Mouse (Mus musculus) lung, postnatal 25 days (tissue): ENCODE measurements around the gene Lrrn4cl.
"Not testable (repeated sequence)": the region's sequence is repeated elsewhere in the genome, so short reads cannot be mapped to it uniquely, and the experiment has no call there.

ENCODE experiments used
- DNase-seq: peaks from one replicate; pipeline ENCODE4 v3.0.0; 2022; ENCODE audit warnings: low spot score

The Lrrn4cl gene

DNA sequence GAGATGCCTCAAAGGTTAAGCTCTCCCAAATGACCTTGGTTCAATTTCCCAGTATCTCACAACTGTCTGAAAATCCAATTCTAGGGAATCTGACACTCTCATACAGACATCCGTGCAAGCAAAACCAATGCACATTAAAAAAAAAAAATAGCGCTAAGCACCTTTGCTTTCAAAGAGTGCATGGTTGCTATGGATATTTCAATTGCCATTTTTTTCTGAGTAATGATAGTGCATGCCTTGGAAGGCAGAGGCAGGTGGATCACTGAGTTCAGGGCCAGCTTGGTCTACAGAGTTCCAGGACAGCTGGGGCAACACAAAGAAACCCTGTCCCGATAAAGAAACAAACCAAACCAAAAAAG lies 30.4 kb downstream of the Lrrn4cl start:
- DNase-seq = no peak

DNA sequence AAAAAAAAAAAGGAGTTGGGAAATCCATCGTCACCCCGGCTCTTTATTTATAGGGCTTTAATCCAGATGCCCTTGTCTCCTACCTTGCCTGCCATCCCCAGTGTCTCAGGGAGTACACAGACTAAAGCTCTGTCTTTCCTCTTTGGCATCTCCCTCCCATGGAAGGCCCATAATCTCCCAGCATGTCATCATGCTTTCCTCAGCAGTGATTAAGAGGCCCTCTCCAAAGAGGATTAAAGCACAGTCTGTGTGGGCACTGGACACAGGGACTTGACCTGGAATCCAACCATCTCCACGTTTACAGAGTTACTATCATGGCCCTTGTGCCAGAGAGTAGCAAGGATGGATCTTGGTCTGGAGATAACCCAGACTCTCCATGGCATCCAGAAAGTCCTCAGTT lies 33.0 kb downstream of the Lrrn4cl start, which contains the start of the genes Lbhd1 and Gm49403:
Lbhd1 (plus strand) TSS at position 117 of the 400 bp plus-strand sequence.
Gm49403 (plus strand) TSS at position 315 of the 400 bp plus-strand sequence.
- DNase-seq = no peak

DNA sequence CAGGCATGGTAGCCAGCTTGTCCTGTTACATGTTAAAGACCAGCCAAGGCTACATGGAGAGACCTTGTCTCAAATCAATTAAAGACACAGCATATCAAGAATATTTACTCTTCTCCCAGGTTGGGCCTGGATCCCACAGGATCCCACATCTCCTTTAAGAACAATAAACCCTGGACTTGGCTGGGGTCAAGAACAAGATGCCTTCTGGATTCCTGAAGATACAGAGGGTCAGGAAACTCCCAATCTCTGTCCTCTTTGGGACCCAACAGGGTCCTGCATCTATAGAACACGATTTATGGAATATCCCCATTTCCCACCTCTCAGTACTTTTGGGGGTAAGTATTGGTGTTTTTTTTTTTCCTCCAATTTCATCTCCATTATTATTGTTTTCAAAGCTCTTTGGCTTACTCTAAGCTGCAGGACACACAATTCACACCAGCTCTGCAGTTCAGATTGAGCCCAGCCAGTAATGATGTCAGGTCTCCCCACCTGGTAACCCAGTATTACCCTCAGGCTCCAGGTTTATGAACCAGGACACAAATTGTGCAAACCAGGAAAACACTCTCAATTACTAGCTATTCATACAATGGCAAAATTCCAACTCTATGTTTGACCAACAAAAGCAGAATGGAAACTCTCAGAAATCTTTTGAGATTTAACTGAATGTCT lies 36.5 kb downstream of the Lrrn4cl start:
- DNase-seq = no peak

DNA sequence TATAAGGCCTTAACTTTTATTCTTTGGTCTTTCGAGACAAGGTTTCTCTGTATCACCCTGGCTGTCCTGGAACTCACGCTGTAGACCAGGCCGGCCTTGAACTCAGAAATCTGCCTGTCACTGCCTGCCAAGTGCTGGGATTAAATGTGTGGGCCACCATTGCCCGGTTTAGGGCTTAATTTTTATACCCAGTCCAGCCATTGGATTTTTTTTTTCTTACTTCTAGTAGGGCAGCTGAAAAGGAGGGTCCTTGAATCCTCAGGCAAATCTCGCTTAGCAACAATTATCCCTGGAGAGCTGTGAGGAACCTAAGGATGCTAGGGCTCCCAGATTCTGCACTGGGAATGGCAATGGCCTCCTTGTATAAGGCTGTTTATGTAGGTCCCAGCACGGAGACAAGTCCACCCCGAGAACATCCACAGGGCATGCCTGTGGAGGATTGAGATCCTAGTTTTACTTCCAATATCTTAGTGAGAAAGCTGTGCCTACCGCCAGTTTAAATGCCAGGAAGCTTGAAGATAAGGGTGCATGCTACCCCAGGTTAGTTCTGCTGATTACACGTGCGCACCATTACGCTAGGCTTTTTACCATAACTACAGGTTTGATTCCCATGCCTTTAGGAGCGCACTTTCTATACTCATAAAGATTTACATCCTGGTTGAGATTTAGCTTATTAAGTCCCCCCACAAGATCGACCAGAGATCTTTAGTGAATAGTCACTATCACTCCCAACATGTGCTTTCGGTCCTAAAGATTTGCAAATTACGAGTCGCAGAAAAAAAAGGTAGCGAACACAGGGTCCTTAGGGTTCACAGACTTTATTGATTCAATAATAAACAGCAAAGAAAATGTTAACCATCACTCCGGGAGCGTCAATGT lies 37.3 kb downstream of the Lrrn4cl start:
- DNase-seq = no peak

DNA sequence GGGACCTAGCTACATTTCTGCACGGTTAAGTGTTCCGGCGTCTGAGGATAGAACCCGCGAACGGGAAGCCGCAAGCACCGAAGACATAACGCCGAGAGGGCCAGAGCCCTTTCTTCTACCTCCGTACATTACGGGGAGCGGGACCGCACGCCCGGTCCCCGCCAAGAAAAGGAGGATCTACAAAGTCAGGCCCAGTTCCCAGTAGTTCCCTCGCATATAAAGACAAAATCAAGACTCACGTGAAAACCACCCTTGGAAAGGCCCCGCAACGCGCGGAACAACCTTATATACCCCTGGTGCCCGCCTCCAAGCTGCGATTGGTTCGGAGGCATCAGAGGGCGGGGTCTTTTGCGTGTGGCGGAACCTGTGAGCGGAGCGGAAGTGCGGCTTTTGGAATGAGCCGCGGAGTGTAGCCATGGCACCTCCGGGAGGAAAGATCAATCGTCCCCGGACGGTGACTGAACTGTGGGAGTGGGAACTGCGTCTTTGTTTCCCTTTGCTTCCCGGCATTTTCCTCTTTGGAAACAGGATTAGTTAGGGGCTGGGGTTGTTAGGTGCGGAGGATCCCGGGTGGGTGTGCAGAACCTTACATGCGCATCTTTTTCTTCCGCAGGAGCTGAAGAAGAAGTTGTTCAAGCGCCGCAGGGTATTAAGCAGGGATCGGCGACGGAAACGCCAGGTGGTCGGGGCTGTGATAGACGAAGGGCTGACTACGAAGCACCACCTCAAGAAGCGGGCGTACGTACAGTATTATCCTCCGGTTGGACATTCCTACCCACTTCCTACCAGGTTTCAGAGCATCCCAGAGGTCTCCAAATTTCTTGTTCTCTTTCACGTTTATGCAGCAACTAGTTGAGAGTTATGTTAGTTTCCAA lies 38.2 kb downstream of the Lrrn4cl start, which contains the start of the genes 1810009A15Rik and Gm49416:
1810009A15Rik (plus strand) TSS at position 343 of the 875 bp plus-strand sequence.
Gm49416 (plus strand) TSS at position 416 of the 875 bp plus-strand sequence.
- peak; percentile 96 for DNase-seq

DNA sequence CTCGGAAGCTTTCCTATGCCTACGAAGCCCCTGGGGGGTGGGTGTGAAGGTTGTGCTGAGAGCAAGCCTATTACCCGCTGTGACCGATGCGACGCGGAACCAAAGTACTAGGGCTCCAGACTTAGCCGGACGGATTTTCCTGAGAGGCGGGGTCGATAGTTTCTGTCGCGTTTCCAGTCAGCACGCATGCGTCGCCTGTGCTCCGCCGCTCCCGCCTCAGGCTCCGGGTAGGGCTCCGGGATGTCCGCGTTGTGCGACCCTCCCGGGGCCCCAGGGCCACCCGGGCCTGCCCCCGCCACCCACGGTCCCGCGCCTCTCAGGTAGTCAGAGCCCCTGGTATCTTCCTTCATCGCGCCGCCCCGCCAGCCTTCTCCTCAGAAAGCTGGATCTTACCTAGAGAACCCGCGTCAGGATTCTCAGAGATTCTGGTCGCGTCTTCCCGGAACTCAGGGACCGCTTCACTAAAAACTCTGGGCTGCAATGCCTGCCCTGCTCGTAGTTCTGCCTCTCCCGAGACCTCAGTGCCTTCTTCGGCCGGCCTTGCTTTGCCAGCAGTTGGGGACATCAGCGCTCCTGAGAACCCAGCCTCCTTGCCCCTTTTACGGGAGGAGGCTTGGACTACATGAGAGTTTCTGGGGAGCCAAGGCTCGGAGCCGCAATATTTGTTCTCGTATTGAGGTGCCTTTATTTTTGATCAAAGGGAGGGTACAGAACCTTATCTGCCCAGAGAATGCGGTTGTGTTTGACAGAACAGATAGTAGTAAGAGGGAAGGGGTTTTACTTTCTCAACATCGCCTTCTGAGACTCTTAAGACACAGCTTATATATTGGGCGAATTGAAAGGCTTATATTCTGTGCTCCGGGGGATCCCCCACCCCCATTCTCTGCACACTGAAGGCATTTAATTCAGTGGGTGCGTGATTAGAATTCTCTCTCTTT lies 42.5 kb downstream of the Lrrn4cl start, which contains the start of gene Ints5:
Ints5 (plus strand) TSS at position 177 of the 938 bp plus-strand sequence.
- peak; percentile 88 for DNase-seq

DNA sequence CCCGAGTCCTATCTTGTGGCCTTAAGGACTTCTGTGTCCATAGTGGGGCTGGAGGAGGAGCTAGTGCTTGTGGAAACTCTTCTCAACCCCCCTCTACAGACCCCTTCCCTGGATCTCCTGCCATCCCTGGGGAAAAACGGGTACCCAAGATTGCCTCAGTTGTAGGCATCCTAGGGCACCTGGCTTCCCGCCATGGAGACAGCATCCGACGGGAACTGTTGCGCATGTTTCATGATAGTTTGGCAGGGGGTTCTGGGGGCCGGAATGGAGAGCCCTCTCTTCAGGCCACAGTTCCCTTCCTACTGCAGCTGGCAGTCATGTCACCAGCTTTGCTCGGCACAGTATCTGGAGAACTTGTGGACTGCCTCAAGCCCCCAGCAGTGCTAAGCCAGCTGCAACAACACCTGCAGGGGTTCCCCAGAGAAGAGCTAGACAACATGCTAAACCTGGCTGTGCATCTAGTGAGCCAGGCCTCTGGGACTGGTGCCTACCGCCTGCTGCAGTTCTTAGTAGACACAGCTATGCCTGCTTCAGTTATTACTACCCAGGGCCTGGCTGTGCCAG lies 44.9 kb downstream of the Lrrn4cl start:
- DNase-seq = no peak

DNA sequence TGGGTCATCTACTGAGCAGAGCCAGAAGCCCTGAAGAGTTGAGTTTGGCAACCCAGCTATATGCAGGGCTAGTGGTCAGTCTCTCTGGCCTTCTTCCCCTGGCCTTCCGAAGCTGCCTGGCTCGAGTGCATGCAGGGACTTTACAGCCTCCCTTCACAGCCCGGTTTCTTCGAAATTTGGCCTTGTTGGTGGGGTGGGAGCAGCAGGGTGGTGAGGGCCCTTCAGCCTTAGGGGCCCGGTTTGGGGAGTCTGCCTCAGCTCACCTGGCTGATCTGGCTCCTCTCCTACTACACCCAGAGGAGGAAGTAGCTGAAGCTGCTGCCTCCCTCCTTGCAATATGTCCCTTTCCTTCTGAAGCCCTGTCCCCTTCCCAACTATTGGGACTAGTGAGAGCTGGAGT lies 45.7 kb downstream of the Lrrn4cl start:
- not testable (repeated sequence) for DNase-seq

DNA sequence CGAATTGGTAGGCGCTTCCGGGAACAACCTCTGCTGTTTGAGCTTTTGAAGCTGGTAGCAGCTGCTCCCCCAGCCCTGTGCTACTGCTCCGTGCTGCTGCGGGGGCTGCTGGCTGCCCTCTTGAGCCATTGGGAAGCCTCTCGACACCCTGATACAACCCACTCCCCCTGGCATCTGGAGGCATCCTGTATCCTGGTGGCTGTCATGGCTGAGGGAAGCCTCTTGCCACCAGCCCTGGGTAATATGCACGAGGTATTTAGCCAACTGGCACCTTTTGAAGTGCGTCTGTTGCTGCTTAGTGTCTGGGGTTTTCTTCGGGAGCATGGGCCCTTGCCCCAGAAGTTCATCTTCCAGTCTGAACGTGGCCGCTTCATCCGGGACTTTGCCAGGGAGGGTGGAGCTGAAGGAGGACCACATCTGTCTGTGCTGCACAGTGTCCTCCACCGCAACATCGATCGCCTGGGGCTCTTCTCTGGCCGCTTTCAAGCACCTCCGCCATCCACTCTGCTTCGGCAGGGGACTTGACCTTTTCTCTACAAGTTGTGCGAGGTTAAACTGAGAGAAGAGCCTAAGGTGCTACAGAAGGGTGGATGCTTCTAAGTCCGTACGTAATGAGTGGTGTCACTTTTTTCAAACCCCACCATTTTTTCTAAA lies 46.8 kb downstream of the Lrrn4cl start:
- not testable (repeated sequence) for DNase-seq

DNA sequence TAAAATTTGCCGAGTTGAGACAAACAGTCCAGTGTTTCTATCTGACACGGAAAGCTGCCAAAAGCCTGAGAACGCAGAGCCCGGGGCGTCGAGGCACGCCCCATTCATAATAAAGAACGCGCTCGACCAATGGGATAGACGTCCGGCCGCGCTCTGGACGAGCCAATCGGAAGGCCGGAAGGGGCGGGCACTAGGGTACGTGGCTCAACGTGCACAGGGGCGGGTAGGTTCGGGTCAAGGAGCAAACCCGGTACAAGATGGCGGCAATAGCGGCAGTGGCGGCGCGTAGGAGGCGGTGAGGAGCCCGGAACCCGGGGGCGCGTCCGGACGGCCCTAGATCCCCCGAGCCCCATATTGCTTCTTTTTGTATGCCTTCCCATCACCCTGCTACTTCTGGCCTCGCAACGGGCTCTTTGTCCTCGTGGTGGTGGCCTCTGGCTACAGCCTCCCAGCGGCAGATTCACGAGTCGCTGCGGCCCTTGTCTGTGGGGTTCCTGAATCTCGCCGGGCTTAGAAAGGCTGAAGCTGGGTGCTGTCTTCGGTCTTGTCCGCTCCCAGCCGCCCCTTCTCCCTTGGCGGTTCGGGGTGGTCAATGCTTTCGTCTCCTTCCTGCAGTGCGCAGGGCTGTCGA lies 47.4 kb downstream of the Lrrn4cl start, which contains the start of gene Ganab:
Ganab (plus strand) TSS at position 207 of the 631 bp plus-strand sequence.
- DNase-seq = peak; percentile 98

DNA sequence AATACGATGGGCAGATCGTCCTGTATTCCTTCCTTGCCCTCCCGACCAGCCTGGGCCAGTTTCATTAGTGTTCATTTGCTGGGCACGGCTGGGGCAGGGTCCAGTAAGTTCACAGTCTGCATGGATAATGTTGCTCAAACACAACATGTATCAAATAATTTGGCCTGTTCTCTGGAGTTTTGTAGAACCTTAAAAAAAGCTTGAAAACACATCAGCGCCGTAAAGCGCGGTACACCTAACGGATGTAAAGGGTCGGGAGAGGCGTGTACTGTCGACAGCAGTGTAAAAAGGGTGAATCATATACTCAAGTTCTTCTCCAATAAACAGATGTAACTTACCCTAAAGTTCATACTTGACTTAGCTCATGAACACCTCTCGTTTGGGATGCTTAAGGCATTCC lies 48.0 kb downstream of the Lrrn4cl start:
- DNase-seq = no peak

DNA sequence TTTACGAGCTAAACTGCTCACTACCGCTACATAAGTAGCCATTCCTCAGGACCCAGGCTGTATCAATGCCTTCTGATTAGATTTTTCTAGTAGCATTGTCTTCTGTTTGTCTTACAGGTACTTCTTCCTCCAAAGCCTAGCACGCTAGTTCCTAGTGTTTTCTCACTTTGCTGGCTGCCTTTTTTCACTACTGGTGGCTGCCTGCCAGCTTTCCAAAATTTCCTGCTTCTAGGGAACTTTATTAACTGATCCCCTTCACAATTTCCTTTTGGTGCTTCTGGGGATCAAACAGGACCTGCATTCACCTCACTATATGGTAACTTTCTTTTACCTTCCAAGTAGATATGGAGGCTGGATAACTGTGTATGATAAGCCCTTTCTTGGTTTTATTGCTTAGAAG lies 48.5 kb downstream of the Lrrn4cl start:
- DNase-seq = no peak

DNA sequence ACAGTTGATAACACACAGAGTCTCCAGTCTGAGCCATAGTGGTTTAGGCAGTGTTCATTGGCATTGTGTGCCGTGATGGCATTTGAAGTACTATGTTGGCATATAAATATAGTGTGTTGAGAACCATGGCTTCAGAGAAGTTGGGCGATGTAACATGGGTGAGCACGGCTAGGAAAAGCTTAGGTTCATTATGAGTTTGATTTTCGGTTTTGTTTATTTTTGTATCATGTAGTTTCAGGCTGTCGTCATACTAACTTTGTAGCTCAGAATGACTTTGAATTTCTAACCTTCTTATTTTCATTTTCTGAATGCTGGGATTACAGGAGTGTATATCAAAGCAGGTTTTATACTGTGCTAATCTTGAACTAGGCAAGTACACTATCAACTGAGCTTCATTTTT lies 52.8 kb downstream of the Lrrn4cl start:
- DNase-seq = no peak
